Mouse (Mus musculus) hindbrain, embryonic 15.5 days (tissue): Measurements from ENCODE around the gene Map3k5. TPM values are rescaled to one million over a fixed set of nuclear protein-coding genes. Genes with fewer than 3 reads are reported as not detected.

ENCODE experiments used
- ATAC-seq: fragments of 200-750 bp; cut with Nextera tagmentation; 2 replicates; pipeline ENCODE4 v1.8.0; 2017; ENCODE audit warnings: low read depth, moderate number of reproducible peaks, moderate TSS enrichment; ENCODE audit not compliant: low FRiP score
- H3K27ac ChIP-seq: fragments of 300-500 bp; sonication (generic); replicated peaks from 2 replicates; pipeline ENCODE4 v1.5.1; 2015; ENCODE audit warnings: mild to moderate bottlenecking, inconsistent platforms
- H3K27me3 ChIP-seq: fragments of 300-500 bp; sonication (generic); 2 replicates; pipeline ENCODE4 v1.6.1; 2015; ENCODE audit warnings: control low read depth, inconsistent platforms
- H3K36me3 ChIP-seq: fragments of 300-500 bp; sonication (generic); 2 replicates; pipeline ENCODE4 v1.6.1; 2015; ENCODE audit warnings: control low read depth, inconsistent platforms
- H3K4me1 ChIP-seq: fragments of 300-500 bp; sonication (generic); replicated peaks from 2 replicates; pipeline ENCODE4 v1.6.1; 2015; ENCODE audit warnings: control low read depth, inconsistent platforms
- H3K4me2 ChIP-seq: fragments of 300-500 bp; sonication (generic); 2 replicates; pipeline ENCODE4 v1.6.1; 2015; ENCODE audit warnings: moderate library complexity, mild to moderate bottlenecking, inconsistent platforms
- H3K4me3 ChIP-seq: fragments of 300-500 bp; sonication (generic); 2 replicates; pipeline ENCODE4 v1.5.1; 2015; ENCODE audit warnings: mild to moderate bottlenecking, inconsistent platforms
- H3K9ac ChIP-seq: fragments of 300-500 bp; sonication (generic); 2 replicates; pipeline ENCODE4 v1.6.1; 2015; ENCODE audit warnings: inconsistent platforms
- H3K9me3 ChIP-seq: fragments of 300-500 bp; sonication (generic); 2 replicates; pipeline ENCODE4 v1.6.1; 2016; ENCODE audit warnings: control low read depth, inconsistent platforms
- WGBS: fragments of 180-500 bp; shearing (Covaris S2); methylation state at CpG from one replicate; pipeline ENCODE4 v1.1.7; 2015; 5-methylcytosine and 5-hydroxymethylcytosine counted together
- polyA plus RNA-seq: library from polyadenylated mRNA; unstranded; fragments of >200 nt; fragmentation: Nextera tagmentation; extraction: Ambion mirVana; gene quantifications from 2 replicates; pipeline ENCODE4 v1.2.1, GENCODE M21; 2015

Map3k5 gene
- polyA plus RNA-seq, 1 experiment from 2014 or later, result 1.2 TPM

- ATAC-seq, result no peak
- H3K9me3 ChIP-seq, result no peaks in the 10 kb centered on the region
- no peaks in the 10 kb centered on the region for H3K36me3 ChIP-seq
- H3K4me1 ChIP-seq, result no peaks in the 10 kb centered on the region
- no peak overlapping the region for H3K4me3 ChIP-seq
- 95% methylated on average over 6 of the region's 6 CpGs for WGBS
- H3K27ac ChIP-seq, result no peak overlapping the region
- H3K4me2 ChIP-seq, result no peak overlapping the region
- H3K9ac ChIP-seq, result no peak overlapping the region
- no peaks in the 10 kb centered on the region for H3K27me3 ChIP-seq
Measured at GRCm38 (mm10) chr10:20071716-20072115, 137.4 kb downstream of the Map3k5 start.

- Histone ChIP-seq H3K9me3 (no peaks in the 10 kb centered on the region), H3K27me3 (no peaks in the 10 kb centered on the region), H3K4me2 (no peak overlapping the region), H3K9ac (no peak overlapping the region), H3K27ac (no peak overlapping the region), H3K36me3 (no peaks in the 10 kb centered on the region), H3K4me3 (no peak overlapping the region), H3K4me1 (no peaks in the 10 kb centered on the region)
- WGBS, result 70% methylated on average over 7 of the region's 7 CpGs
- no peak; the same call in 1 of the 2 replicates for ATAC-seq
Measured at GRCm38 (mm10) chr10:20073236-20073893, 139.1 kb downstream of the Map3k5 start.

- H3K9ac ChIP-seq, result no peak overlapping the region
- H3K27me3 ChIP-seq, result no peaks in the 10 kb centered on the region
- no peaks in the 10 kb centered on the region for H3K9me3 ChIP-seq
- H3K36me3 ChIP-seq, result no peaks in the 10 kb centered on the region
- ATAC-seq, result no peak
- H3K27ac ChIP-seq, result no peak overlapping the region
- H3K4me2 ChIP-seq, result no peak overlapping the region
- H3K4me3 ChIP-seq, result no peak overlapping the region
- H3K4me1 ChIP-seq, result no peaks in the 10 kb centered on the region
- WGBS, result 70% methylated on average over 13 of the region's 13 CpGs
Measured at GRCm38 (mm10) chr10:20076541-20077469, 142.5 kb downstream of the Map3k5 start.

- Histone ChIP-seq H3K4me3 (no peak overlapping the region), H3K9ac (no peak overlapping the region), H3K27me3 (no peaks in the 10 kb centered on the region), H3K36me3 (no peaks in the 10 kb centered on the region), H3K4me1 (no peaks in the 10 kb centered on the region), H3K4me2 (no peak overlapping the region), H3K9me3 (no peaks in the 10 kb centered on the region), H3K27ac (no peak overlapping the region)
- WGBS, result 96% methylated on average over 2 of the region's 2 CpGs
- no peak for ATAC-seq
Measured at GRCm38 (mm10) chr10:20078350-20078749, 144.1 kb downstream of the Map3k5 start.

- no peak overlapping the region for H3K27ac ChIP-seq
- H3K9ac ChIP-seq, result no peak overlapping the region
- H3K4me2 ChIP-seq, result no peak overlapping the region
- no peaks in the 10 kb centered on the region for H3K36me3 ChIP-seq
- H3K4me3 ChIP-seq, result no peak overlapping the region
- 54% methylated on average over 2 of the region's 2 CpGs for WGBS
- H3K27me3 ChIP-seq, result no peaks in the 10 kb centered on the region
- H3K4me1 ChIP-seq, result no peaks in the 10 kb centered on the region
- ATAC-seq, result no peak
- no peaks in the 10 kb centered on the region for H3K9me3 ChIP-seq
Measured at GRCm38 (mm10) chr10:20087841-20088240, 153.6 kb downstream of the Map3k5 start.

GRCm38 (mm10) chr10:20089026-20089425, 154.8 kb downstream of the Map3k5 start:
- 36% methylated on average over 3 of the region's 3 CpGs for WGBS
- no peak overlapping the region for H3K27ac ChIP-seq
- H3K4me3 ChIP-seq, result no peak overlapping the region
- no peaks in the 10 kb centered on the region for H3K4me1 ChIP-seq
- no peaks in the 10 kb centered on the region for H3K27me3 ChIP-seq
- no peaks in the 10 kb centered on the region for H3K9me3 ChIP-seq
- no peak overlapping the region for H3K9ac ChIP-seq
- ATAC-seq, result no peak
- H3K4me2 ChIP-seq, result no peak overlapping the region
- no peaks in the 10 kb centered on the region for H3K36me3 ChIP-seq

- no peak overlapping the region for H3K27ac ChIP-seq
- no peak overlapping the region for H3K4me2 ChIP-seq
- H3K27me3 ChIP-seq, result no peaks in the 10 kb centered on the region
- H3K9ac ChIP-seq, result no peak overlapping the region
- WGBS, result 92% methylated on average over 11 of the region's 11 CpGs
- H3K4me3 ChIP-seq, result no peak overlapping the region
- H3K4me1 ChIP-seq, result no peaks in the 10 kb centered on the region
- no peak for ATAC-seq
- no peaks in the 10 kb centered on the region for H3K9me3 ChIP-seq
- no peaks in the 10 kb centered on the region for H3K36me3 ChIP-seq
Measured at GRCm38 (mm10) chr10:20090171-20090570, 155.9 kb downstream of the Map3k5 start.

- no peaks in the 10 kb centered on the region for H3K9me3 ChIP-seq
- H3K4me1 ChIP-seq, result no peaks in the 10 kb centered on the region
- H3K36me3 ChIP-seq, result no peaks in the 10 kb centered on the region
- H3K9ac ChIP-seq, result no peak overlapping the region
- H3K4me2 ChIP-seq, result no peak overlapping the region
- no peaks in the 10 kb centered on the region for H3K27me3 ChIP-seq
- WGBS, result 94% methylated on average over 2 of the region's 2 CpGs
- no peak overlapping the region for H3K4me3 ChIP-seq
- ATAC-seq, result no peak
- H3K27ac ChIP-seq, result no peak overlapping the region
Measured at GRCm38 (mm10) chr10:20091416-20091815, 157.1 kb downstream of the Map3k5 start.

- ATAC-seq, result no peak
- Histone ChIP-seq H3K4me2 (no peak overlapping the region), H3K27ac (no peak overlapping the region), H3K27me3 (no peaks in the 10 kb centered on the region), H3K9ac (no peak overlapping the region), H3K4me1 (no peaks in the 10 kb centered on the region), H3K36me3 (no peaks in the 10 kb centered on the region), H3K9me3 (no peaks in the 10 kb centered on the region), H3K4me3 (no peak overlapping the region)
- 90% methylated on average over 3 of the region's 3 CpGs for WGBS
Measured at GRCm38 (mm10) chr10:20092371-20092770, 158.1 kb downstream of the Map3k5 start.

GRCm38 (mm10) chr10:20101456-20101855, 167.2 kb downstream of the Map3k5 start:
- 95% methylated on average over 6 of the region's 6 CpGs for WGBS
- H3K9me3 ChIP-seq, result no peaks in the 10 kb centered on the region
- no peak overlapping the region for H3K4me3 ChIP-seq
- H3K4me2 ChIP-seq, result no peak overlapping the region
- no peak overlapping the region for H3K9ac ChIP-seq
- H3K36me3 ChIP-seq, result no peaks in the 10 kb centered on the region
- ATAC-seq, result no peak
- no peaks in the 10 kb centered on the region for H3K27me3 ChIP-seq
- no peak overlapping the region for H3K27ac ChIP-seq
- H3K4me1 ChIP-seq, result no peaks in the 10 kb centered on the region

- no peak for ATAC-seq
- Histone ChIP-seq H3K9ac (no peak overlapping the region), H3K4me3 (no peak overlapping the region), H3K36me3 (no peaks in the 10 kb centered on the region), H3K9me3 (no peaks in the 10 kb centered on the region), H3K27me3 (no peaks in the 10 kb centered on the region), H3K4me2 (no peak overlapping the region), H3K27ac (no peak overlapping the region), H3K4me1 (no peaks in the 10 kb centered on the region)
- 72% methylated on average over 8 of the region's 8 CpGs for WGBS
Measured at GRCm38 (mm10) chr10:20104271-20104931, 170.1 kb downstream of the Map3k5 start.

- Histone ChIP-seq H3K4me3 (no peak overlapping the region), H3K36me3 (no peaks in the 10 kb centered on the region)
Measured at GRCm38 (mm10) chr10:20105575-20105974, 171.3 kb downstream of the Map3k5 start.

More at GRCm38 (mm10) chr10:20105575-20105974, 171.3 kb downstream of the Map3k5 start:
- H3K4me1 ChIP-seq, result no peaks in the 10 kb centered on the region
- H3K4me2 ChIP-seq, result no peak overlapping the region
- 83% methylated on average over 4 of the region's 4 CpGs for whole genome bisulfite sequencing
- no peak overlapping the region for H3K9ac ChIP-seq
- no peak for ATAC-seq
- no peak overlapping the region for H3K27ac ChIP-seq
- H3K27me3 ChIP-seq, result no peaks in the 10 kb centered on the region
- H3K9me3 ChIP-seq, result no peaks in the 10 kb centered on the region
